8 mouse cellular contexts compared by ENCODE assay signal in genomic region chr6:148001071-148001470, GRCm38 (mm10). TPM values are rescaled to one million over a fixed set of nuclear protein-coding genes. Genes with fewer than 3 reads are reported as not detected.
DNase-seq lines count a peak whose midpoint lies in the region; ATAC-seq and TF ChIP-seq lines count a peak whose summit lies in the region.

No protein-coding gene starts in this region.

- H3K4me3 ChIP-seq in MEL (ENCODE audit: control insufficient read depth in 1 of 2, insufficient read depth in 1 of 2, low read depth in 2 of 2, low read length in 2 of 2), result no peak overlapping the region

- peak; percentile 23 for TF ChIP-seq RAD21 in MEL (IDR thresholded peaks at IDR 0.05; ENCODE audit: low read depth, low read length)

- TF ChIP-seq POLR2A in MEL (IDR thresholded peaks at IDR 0.05; ENCODE audit: control insufficient read depth in 1 of 2, insufficient read depth in 1 of 2, low read depth in 1 of 2, low read length in 2 of 2, poor library complexity in 1 of 2), result no peak

- no peaks in the 10 kb centered on the region for H3K27me3 ChIP-seq in MEL (ENCODE audit: control insufficient read depth in 1 of 2, insufficient read depth in 2 of 2, low read length in 2 of 2)

- peak; percentile 92 for ATAC-seq in megakaryocyte progenitor cell, adult 5-6 weeks (replicated peaks; ENCODE audit: poor library complexity)
- ATAC-seq in CD4-positive, CD25-positive, alpha-beta regulatory T cell, adult 4 months, result no peak
- no peak for ATAC-seq in erythroblast, adult 5-6 weeks (replicated peaks; ENCODE audit: low FRiP score, poor library complexity, severe bottlenecking)

- H3K36me3 ChIP-seq in MEL (ENCODE audit: control insufficient read depth in 1 of 2, insufficient read depth in 2 of 2, low read length in 2 of 2), result no peaks in the 10 kb centered on the region

- H3K27ac ChIP-seq in MEL (ENCODE audit: control insufficient read depth, low read depth, low read length), result no peak overlapping the region

- no peaks in the 10 kb centered on the region for H3K4me1 ChIP-seq in MEL (ENCODE audit: control insufficient read depth in 1 of 2, insufficient read depth in 2 of 2, low read length in 2 of 2)

- H3K79me2 ChIP-seq in MEL (ENCODE audit: control insufficient read depth, insufficient read depth, low read length, poor library complexity), result no peaks in the 10 kb centered on the region

- H3K9me3 ChIP-seq in MEL (replicated peaks; ENCODE audit: insufficient read depth, low read length), result no peaks in the 10 kb centered on the region

- no peak overlapping the region for H3K9ac ChIP-seq in MEL (ENCODE audit: control insufficient read depth, low read depth, low read length, poor library complexity, severe bottlenecking)

- no peak for TF ChIP-seq EP300 in MEL (IDR thresholded peaks at IDR 0.05; ENCODE audit: low read depth in 1 of 2, low read length in 2 of 2)

- peak in 2 of 3 experiments; percentile 37 to 49; a peak in 4 of 6 replicates for TF ChIP-seq CTCF in MEL (IDR thresholded peaks at IDR 0.05 in 2 of 3, conservative IDR thresholded peaks at IDR 0.05 in 1 of 3; ENCODE audit: control insufficient read depth in 1 of 3, insufficient read depth in 1 of 3, low read depth in 2 of 3, low read length in 3 of 3, poor library complexity in 1 of 3, severe bottlenecking in 1 of 3)

- peak; percentile 26 for DNase-seq in kidney, adult 9 months
- no peak for DNase-seq in kidney, adult 8-10 months
- DNase-seq in MEL (ENCODE audit: low read depth, low spot score), result peak; percentile 33
- peak; percentile 64 for DNase-seq in embryo, embryonic 10.5 days (ENCODE audit: low spot score)
- no peak for DNase-seq in spleen, postnatal 4 days (ENCODE audit: low spot score in 2 of 2)

TF ChIP-seq in MEL, 35 proteins besides CTCF, POLR2A, EP300 and RAD21:
- TF ChIP-seq TAL1 (IDR thresholded peaks at IDR 0.05; ENCODE audit: low read length) (no peak), SMC3 (IDR thresholded peaks at IDR 0.05; ENCODE audit: low read depth, low read length) (peak; percentile 60), ZC3H11A (IDR thresholded peaks at IDR 0.05; ENCODE audit: low read depth, low read length) (peak; percentile 17; the same call in 1 of the 2 replicates)
TF ChIP-seq in MEL: peak in this region for 2.

RNA-seq across cellular contexts. Expression of gene Far2, which starts 46.0 kb away (rescaled TPM):
- total RNA-seq in MEL (2012; rRNA removed), result 0.81 and 1.3 TPM in 2 replicates
- polyA plus RNA-seq in MEL (2012; ENCODE audit: insufficient read depth in 1 of 2, insufficient read length in 2 of 2, low read depth in 1 of 2, low replicate concordance in 2 of 2, missing spikeins in 1 of 2), result 1 to 10 TPM in 1 of 2 experiments, not detected in 1; 2.8 TPM
- 43.2 and 43.8 TPM in 2 replicates for total RNA-seq in megakaryocyte progenitor cell, adult 5-6 weeks (2015)
- 20.9 and 26.9 TPM in 2 replicates for total RNA-seq in megakaryocyte progenitor cell, adult 5-6 weeks (2017)
- polyA plus RNA-seq in CD4-positive, CD25-positive, alpha-beta regulatory T cell, adult 4 months (2017; shearing (Covaris generic)), result 1 to 10 TPM; 3.0 to 5.3 TPM
- total RNA-seq in erythroblast, adult 5-6 weeks (2015; ENCODE audit: low replicate concordance), result 11.5 and 13.4 TPM in 2 replicates
- total RNA-seq in erythroblast, adult 5-6 weeks (2017; ENCODE audit: low replicate concordance), result 4.5 and 5.9 TPM in 2 replicates

Comparison
In these comparisons a context has a peak if more than half of its experiments do, and no peak if none do; other contexts are left out.
1. DNase-seq: peak in kidney, adult 9 months (single experiment), MEL (single experiment) and embryo, embryonic 10.5 days (single experiment); none in kidney, adult 8-10 months (0 of 2) and spleen, postnatal 4 days (0 of 2).